Mouse (Mus musculus): ENCODE data around the gene Dhx29.
A peak's percentile ranks its signal among the peaks of the same experiment; 100 is the strongest.

The Dhx29 gene

DNA sequence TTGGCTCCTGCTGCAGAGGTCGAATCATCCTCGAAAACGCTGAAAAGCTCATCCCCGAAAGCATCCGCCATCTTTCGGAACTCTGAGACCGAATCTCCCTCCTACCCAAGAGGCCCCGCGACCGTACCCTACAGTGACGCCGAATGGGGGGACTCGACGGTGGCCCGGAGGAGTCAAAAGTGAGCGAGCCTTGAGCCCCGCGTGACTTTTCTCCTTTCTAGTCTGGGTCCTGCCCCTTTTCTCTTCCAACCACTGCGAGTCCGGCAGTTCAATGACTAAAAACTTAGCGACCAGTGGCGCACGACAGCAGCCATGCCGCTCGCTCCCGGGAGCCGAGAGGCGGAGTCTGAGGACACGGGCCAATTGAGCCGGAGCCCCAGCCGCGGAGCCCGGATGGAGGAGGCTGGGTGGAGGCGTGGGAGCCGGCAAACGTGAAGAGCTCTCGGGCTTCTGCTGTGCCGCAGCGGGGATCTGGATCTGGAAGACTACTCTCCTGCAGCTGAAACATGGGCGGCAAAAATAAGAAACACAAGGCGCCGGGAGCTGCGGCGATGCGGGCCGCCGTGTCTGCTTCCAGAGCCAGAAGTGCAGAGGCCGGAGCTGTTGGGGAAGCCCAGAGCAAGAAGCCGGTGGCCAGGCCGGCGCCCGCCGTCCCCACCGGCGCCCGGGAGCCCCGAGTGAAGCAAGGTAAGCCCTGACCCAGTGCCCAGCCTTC, at the start of gene Dhx29, which contains the start of gene Mtrex:
TSS of gene Dhx29 (plus strand) at position 168 of the 715 bp plus-strand sequence.
TSS of gene Mtrex (minus strand) at position 112 of the 715 bp plus-strand sequence.
- peak; percentile 99 for DNase-seq

DNA sequence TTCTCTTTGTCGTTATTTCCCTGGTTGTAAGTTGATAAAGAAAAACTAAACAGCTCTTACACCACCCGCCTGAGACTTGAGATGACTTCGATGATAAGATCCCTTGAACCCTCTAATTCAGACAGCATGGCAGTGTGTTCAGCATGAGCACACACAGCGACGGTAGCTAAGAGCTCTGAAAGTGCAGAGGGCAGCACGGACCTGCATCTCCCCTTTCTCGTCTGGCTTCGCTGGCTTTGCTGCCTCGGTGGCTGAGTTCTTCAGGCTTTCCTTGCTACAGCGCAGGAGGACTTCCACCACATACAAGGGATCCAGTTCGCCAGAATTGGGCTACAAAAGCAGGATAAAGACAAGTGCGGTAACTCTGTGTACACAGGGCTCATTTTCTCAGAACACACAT, 40.0 kb upstream of the Dhx29 start:
- no peak for DNase-seq

DNA sequence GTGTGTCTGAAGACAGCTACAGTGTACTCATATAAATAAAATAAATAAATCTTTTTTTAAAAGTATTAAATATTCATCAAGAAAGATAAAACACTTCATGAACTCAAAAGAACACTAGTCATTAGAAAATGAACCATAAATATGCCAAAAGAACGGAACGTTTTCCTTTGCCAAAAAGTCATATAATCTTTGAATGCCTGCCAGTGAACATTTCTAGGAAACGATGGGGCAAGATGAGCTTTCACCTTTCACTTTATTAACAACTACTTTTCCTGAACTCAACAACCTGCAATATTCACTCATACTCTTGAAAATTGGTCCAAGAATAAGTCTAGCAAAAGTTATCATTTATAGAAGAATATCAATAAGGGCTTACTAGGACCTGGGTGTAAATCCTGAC, 25.1 kb upstream of the Dhx29 start:
- no peak for DNase-seq

DNA sequence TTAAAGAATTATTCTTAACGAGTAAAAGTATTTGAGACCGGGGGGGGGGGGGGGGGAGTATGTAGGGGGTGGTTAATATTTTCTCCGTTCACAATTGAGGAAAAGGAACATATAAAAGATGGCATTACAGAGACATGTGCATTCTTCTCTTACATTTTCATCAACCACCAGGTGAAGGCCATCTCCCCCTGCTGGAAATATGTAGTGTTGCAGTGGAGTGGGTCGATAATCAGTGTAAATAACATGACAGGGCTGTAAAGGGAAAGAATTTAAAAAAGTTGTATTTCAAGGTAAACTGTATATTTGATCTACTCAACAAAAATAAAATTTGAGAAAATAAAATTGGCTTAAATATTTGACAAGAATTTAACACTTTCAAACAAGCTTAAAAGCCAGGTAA, 17.6 kb upstream of the Dhx29 start:
- DNase-seq = peak; percentile 62 to 66

DNA sequence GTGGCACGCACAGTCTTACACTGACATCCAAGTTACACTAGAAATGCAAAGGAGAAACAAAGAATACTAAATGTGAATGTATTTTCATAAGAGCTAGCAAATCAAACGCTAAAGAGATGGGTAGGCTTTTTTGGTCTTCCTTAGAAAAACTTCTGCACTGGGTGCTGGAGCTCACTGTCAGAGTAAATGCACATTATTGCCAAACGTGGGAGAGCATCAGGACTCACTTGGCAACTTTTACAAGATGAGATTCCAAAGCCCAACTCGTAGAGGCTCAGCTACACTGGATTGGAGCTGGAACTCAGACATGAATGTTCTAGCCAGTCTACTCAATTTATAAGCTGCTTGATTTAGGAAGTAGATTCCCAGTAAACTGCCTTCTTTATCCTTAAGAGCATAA, 16.8 kb upstream of the Dhx29 start:
- DNase-seq = no peak

DNA sequence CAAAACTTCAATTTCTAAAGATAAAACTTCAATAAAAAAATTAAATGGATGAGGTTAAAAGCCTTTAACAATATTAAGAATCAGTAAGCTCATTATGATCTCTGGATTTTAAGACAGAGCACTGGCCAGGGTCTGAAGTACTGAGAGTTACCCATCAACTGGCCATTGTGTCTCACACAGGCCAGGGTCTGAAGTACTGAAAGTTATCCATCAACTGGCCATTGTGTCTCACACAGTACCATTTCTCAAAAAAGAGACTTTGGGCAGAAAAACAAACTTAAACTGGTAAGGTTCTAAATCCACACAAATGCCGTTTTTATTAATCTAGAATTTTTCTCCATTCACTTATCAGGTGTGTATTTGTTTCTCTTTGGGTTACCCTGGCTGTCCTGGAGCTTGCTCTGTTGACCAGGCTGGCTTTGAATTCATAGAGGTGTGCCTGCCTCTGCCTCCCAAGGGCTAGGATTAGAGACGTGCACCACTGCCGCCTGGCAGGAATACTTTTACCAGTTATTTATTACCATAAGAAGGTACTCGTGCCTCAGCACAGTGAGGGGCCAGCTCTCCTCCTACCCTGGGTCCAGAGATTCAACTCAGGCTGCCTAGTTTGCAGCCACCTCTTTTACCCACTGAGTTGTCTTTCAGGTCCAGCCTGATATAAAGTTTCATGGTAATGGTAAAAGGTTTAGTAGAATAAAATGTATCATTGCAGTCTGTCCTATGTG, 8.0 kb upstream of the Dhx29 start:
- no peak for DNase-seq

DNA sequence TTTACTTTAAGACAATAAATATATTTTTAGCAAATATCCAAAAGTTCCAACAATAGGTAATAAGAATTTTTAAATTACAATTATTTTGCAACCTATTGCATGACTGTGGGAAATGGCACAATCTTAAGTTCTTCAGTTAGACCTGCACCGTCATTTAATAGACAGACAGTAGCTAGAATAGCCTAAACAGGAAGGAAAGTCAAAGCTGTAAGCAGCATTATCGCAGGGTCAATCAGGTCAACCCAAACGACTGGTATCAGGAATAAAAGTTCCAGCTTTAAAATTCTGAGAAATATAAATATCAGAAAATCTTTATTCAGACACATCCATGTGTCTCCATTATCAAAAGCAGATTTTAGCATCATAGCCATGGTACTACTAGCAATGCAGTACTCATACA, 6.3 kb upstream of the Dhx29 start:
- no peak for DNase-seq

DNA sequence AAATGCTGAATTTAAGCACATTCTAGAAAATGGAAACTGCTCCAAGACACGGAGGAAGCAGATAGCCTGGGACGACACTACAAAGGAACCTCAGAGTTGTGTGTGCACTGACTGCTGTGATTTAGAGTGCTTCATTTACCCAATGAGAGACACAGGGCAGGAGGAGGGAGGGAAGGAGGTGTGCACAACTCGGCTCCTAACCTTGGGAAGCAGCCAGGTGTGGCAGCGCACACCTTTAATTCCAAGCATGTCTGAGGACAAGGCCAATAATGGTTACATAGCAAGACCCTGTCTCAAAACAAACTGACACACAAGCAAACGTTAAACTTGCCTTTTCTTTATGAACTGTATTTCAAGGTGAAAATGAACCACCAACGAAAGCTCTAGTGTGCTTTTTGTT, 2.0 kb upstream of the Dhx29 start:
- no peak for DNase-seq

DNA sequence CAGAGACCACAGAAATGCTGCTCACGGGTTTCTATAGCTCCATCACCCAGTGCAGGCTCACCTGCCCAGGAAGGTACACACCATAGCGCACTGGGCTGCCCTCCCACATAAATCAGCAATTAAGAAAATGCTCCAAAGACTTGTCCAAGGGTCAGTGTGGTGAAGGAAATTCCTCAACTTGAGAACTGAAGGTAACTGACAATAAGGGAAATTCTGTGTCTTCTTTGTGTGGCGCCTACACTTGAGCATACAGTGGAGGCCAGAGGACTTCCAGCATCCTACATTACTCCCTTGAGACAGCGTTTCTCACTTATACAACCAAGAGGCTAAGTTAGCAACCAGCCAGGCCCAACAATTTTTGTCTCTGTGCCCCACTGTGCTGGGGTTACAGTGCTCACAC, 1.3 kb upstream of the Dhx29 start:
- DNase-seq = no peak

DNA sequence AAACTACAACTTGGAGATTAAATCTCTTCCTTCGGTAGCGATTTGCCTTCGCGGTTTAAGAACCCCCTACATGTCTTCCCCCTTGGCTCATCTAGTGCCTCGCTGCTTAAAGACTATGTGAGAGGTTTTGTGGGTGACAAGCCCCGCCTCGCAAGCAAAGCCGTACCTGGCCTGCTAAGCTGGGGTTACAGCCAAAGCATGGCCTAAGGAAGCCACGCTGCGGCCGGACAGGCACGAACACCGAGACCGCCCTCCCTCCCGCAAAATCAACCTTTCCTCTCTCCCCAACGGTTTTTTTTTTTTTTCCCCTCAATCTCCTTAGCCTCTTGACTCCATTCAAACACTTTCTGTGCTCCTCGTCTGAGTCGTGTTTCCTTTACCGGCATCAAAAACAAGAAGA, 458 bp upstream of the Dhx29 start:
- peak; percentile 50 for DNase-seq

DNA sequence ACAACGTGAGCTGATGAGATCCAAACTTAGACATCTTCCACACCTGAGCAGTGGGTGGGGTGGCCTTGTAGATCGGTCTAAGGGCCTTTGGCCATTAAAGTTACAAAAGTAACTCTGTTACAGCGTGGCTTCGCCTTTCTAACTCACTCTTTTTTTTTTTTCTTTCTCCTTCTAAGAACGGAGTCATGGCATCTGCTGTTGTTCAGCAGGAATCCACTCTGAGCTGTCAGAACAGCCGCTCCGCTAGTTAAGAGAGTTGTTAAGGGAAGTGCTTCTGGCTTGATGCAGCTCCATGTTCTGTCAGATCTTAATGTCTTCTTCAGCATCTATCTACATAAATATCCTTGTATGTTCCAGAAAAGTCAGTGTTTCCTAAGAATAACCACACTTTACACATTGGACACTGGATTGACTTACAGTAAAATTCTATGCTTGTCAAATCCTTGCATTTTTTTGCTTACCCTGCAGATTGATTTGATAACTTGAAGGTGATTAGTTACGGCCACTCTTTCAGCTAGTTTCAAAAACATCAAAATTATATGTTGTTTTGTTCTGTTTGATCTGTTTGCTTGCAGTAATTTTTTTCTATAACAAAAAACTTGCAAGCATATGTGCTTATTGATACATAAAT, 899 bp downstream of the Dhx29 start:
- DNase-seq = no peak

DNA sequence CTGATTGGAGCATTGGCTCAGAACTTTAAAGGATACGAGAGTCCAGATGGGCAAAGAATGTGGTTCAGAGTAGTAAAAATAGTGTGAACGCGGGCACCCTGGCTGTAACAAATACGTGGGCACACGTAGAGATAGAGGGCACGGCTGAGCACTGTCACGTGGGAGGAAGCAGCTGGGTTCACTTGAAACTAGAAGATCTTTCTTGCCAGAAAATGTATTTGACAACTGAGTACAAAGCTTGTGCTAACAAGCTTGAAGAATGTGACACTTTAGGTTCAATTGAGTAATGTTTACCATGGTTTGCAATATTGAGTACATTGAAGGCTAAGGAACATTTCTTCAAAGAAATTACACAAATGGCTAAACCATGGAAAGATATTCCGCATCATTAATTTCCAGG, 10.9 kb downstream of the Dhx29 start:
- no peak for DNase-seq

DNA sequence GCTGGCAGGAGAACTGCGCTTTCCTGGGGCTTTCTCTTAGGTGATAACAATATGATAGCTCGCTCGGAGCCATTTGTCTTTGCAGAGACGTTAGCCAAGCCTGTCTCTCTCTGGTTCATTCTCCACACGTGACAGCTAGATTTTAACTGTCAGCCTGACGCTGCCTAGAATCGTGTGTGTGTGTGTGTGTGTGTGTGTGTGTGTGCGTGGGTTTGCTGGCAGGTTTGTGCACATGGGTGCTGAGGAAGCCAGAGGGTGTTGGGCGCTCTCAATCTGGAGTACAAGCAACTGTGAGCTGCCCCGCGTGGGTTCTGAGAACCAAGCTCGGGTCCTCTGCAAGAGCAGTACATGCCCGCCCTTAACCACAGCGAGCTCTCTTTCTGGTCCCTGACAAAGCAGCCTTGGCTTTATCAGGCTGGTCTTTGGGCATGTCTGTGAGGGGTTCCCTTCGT, 14.7 kb downstream of the Dhx29 start:
- no peak for DNase-seq

DNA sequence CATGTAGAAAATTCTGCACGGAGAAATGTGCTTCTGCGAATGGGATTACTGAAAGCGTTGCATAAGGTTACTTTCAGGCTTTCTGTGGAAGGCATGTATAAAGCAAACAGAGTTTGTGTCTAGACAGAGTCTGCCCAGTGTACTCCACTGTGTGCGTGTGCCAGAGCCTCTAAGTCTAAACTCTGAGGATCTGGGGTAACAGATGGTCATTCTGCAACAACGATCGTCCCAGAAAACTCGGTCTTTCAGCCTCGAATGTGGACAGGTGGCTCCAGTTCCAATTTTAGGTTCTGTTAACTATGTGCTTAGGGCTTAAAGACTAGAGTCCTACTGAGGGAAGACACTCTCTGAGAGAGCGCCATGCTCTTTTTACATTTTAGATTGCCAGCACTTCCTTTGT, 18.1 kb downstream of the Dhx29 start:
- no peak for DNase-seq

DNA sequence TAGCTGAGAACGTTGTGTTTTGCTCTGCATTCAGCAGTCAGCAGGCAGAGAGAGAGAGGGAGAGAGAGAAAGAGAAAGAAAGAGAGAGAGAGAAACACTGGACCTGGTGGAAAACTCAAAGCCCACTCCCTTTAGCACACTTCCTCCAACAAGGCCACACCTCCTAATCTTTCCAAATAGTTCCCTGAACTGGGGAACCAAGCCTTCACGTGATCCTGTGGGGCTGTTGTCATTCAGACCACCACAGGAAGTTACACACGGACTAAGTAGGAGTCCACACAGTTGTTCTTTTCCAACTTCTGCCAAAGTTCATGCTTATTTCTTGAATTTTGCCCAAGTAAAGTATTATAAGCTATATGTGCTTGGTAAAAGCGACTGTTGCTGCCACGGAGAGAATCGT, 18.6 kb downstream of the Dhx29 start:
- no peak for DNase-seq

DNA sequence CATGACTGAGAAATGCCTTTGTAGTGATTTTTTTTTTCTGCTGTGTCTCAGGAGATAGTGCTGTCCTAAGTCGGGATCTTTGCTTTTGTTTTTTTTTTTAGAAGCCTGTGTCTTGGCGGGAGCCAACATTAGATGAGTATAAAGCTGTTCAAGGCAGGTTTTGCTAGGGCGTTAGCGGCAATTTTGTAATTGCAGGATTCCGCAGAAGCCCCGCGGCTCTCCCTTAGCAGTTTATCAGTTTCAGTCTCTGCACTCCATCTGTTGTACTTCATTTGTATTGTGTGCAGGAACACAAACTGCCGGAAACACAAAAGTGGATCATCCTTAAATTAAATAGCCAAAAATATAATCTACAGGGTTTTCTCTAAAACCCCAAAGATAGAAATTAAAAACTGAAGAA, 26.8 kb downstream of the Dhx29 start:
- DNase-seq = no peak

DNA sequence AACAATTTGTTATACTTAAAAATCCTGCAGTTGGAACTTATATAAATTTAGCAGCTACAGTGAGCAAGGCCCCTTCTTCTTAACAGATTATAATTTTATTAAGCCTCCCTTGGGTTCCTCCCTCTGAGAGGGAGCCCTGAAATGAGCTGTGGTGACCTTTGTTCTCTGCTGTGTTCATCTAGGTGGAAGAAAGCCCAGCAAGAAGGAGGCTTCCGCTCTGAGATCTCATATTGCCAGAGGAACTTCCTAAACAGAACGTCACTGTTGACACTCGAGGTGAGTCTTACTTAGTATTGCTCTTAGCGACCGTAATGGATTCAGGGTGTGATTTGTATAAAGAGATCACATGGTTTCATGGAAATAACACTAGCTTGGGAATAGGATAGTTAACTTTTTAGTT, 35.8 kb downstream of the Dhx29 start:
- no peak for DNase-seq

DNA sequence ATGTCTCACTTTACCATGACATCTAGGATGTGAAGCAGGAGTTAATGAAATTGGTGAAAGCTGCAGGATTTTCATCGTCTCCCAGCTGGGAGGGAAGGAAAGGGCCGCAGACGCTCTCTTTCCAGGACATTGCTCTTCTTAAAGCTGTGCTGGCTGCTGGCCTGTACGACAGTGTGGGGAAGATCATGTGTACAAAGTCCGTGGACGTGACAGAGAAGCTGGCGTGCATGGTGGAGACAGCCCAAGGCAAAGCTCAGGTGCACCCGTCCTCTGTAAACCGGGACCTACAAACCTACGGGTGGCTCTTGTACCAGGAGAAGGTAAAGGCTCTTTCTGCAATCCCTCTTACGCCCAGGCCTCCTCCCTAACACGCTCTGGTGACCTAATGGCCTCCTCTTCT, 37.2 kb downstream of the Dhx29 start:
- DNase-seq = no peak

DNA sequence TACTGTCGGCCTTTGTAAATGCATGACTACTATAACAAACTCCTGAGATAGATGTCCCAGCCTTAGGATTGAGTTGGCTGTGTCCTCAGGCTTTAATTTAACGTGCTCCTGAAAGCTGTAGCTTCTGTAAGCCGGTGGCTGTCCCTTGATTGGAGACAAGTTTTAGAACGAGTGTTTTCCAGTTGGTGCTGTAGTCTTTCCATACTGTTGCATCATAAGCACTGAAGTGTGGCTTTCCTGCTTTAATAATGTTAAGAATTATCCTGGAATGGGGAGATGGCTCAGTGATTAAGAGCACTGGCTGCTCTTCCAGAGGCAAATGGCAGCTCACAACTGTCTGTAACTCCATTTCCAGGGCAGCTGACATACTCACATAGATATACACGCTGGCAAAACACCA, 40.0 kb downstream of the Dhx29 start:
- no peak for DNase-seq

DNA sequence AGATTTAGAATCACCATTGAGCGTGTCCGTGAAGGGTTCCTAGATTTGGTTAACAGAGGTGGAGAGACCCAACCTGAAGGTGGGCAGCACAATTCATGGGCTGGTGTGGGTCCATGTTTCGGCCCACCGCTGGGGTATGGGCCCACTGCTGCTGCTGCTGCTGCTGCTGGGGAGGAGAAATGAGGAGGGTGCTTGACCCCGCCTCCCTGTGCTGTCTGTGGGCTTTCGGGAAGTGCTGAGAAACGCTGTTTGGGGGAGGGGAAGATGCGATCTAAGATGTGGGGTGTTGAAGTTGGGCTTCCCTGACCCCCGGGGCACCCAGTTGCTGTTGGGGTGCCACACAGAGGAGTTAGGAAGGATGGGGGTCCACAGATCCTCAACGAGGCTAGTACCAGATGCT, 49.5 kb downstream of the Dhx29 start:
- no peak for DNase-seq

DNA sequence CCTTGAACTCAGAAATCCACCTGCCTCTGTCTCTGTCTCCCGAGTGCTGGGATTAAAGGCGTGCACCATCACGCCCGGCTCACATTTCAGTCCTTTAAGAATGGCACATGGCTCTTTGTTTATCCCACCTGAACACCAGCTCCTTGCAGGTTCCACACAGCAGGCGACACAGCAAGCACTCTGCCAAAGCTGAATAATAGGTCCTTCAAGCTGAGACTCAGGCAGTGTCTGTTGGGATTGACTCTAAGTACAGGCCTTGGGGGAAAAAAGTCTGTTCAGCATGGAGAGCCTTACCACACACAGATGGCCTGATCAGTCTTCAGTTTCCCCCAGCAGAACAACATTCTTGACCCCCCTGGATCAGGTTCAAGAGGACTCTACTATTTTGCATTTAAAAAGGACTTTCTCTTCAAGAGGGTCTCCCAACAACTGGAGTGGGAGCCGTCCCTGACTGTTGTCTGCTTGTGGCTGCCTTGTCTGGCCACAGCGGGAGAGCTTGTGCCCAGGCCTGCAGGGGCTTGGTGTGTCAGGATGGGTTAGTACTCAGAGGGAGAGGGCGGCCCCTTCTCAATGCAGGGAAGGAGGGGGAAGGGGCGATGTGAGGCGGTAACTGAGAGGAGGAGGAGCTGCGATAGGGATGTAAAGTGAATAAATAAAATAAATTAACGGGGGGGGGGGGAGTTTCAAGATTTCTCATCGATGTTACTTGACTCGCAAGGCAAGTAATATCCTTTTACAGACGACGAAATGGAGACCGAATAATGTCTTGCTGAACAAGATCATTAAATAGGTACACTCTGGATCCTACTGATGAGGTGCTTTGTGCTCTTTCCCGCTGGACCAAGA, 58.6 kb downstream of the Dhx29 start:
- no peak for DNase-seq

DNA sequence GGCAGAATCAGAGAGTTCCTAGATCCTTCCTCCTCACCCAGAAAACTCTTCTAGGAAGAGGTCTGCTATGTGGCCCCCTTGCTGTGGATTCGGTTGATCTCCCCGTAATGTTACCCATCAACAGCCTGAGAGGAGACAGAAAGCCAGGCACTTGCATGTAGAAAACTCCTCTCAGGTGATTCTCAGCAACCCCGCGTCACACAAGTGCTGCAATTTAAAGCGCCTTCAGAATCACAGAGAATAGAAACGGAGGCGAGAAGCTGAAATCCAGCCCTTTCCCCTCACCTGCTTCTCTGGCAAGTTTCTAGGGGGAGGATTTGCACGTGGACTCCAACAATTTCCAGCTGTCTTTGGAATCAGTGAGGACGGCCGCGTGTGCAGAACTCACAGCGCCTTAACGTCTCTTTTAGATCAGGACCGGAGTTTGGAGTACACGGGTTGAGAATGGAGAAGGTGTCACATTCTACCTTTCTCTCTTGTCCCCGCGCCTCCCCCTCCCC, 59.2 kb downstream of the Dhx29 start:
- no peak for DNase-seq

DNA sequence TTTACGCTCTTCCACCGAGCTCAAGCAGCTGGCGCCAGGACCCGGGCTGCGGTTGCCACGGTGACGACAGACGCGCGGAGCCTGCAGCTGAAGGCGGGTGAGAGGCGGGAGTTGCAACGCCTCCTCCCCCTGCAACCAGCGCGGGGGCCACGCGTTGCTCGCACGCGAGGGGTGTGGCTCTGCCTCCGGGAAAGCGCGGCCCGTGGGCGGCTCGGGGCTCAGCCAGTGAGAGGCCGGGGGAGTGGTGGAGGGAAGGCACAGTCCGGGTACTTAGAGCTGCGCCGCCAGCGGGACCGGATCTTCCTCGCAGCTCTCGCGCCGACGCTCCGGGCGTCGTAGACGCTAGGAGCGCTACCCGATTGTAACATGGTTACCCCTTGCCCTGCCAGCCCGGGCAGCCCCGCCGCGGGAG, 60.3 kb downstream of the Dhx29 start, which contains the start of gene Ccno:
TSS of gene Ccno (plus strand) at position 271 of the 412 bp plus-strand sequence.
- peak; percentile 88 to 89 for DNase-seq

Data from cerebellum, postnatal 14 days (tissue).